Mouse (Mus musculus): ENCODE data around the gene Gm43738. TPM values are rescaled to one million over a fixed set of nuclear protein-coding genes. Genes with fewer than 3 reads are reported as not detected.
A peak's percentile ranks its signal among the peaks of the same experiment; 100 is the strongest.

Gm43738 gene
- polyA plus RNA-seq, 1 experiment, result 0.08 TPM

DNA sequence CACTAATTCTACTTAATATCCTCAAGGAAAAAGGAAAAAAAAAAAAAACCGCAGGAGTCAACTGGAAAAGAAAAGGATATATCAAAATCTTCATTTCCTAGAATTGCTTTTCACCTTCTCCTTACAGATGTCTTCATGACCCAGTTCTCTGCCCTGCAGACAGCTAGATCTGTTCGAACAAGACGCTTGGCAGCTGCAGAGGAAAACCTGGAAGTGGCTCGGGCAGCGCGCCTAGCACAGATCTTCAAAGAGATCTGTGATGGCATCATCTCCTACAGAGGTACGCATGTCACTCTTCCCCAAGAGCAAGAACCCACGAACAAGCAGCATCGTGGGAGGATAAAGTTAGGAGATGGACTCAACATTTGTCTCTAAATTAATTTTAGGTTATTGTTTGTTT is 42.5 kb downstream of the Gm43738 start:
- peak in 1 of 2 experiments; percentile 39 for DNase-seq (ENCODE audit: extremely low spot score in 1 of 2, low spot score in 1 of 2)

DNA sequence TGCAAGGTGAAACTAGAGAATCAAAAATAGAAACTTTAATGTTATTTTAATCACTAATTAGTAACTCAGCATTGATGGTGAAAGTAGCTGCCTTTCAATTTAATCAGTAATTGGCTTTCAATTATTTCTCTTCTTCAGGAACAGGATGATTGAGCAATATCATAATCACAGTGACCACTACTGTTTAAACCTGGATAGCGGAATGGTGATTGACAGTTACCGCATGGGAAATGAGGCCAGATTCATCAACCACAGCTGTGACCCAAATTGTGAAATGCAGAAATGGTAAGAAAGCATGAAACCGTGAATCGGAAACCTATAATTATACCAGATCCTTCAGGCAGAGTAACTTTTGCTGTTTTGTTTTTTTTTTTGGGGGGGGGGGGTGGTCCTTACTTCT is 57.5 kb downstream of the Gm43738 start:
- no peak for DNase-seq (ENCODE audit: extremely low spot score in 1 of 2, low spot score in 1 of 2)

Other genes with a start within 250 kb of the Gm43738 start
- gene Msto1, start 187.1 kb downstream of the Gm43738 start, polyA plus RNA-seq (2012; rRNA removed), result 34.7 and 36.8 TPM in 2 replicates
- 31.4 and 33.0 TPM in 2 replicates for gene Ash1l, start 150.5 kb downstream of the Gm43738 start, polyA plus RNA-seq (2012; rRNA removed)
- gene Dap3, start 149.9 kb downstream of the Gm43738 start, polyA plus RNA-seq (2012; rRNA removed), result 114 and 120 TPM in 2 replicates
- gene Rusc1, start 7.8 kb downstream of the Gm43738 start, polyA plus RNA-seq (2012; rRNA removed), result 153 and 157 TPM in 2 replicates
- gene Fdps, start 860 bp upstream of the Gm43738 start, polyA plus RNA-seq (2012; rRNA removed), result 97.5 and 98.5 TPM in 2 replicates
- not detected in 2 replicates for gene Pklr, start 35.0 kb upstream of the Gm43738 start, polyA plus RNA-seq (2012; rRNA removed)
- gene Hcn3, start 59.1 kb upstream of the Gm43738 start, polyA plus RNA-seq (2012; rRNA removed), result 33.3 and 36.8 TPM in 2 replicates
- 71.1 and 76.2 TPM in 2 replicates for gene Clk2, start 63.7 kb upstream of the Gm43738 start, polyA plus RNA-seq (2012; rRNA removed)
- 95.7 and 97.7 TPM in 2 replicates for gene Scamp3, start 76.4 kb upstream of the Gm43738 start, polyA plus RNA-seq (2012; rRNA removed)
- 77.0 and 78.8 TPM in 2 replicates for gene Fam189b, start 82.0 kb upstream of the Gm43738 start, polyA plus RNA-seq (2012; rRNA removed)
- gene Gba, start 101.8 kb upstream of the Gm43738 start, polyA plus RNA-seq (2012; rRNA removed), result 65.4 and 68.7 TPM in 2 replicates
- gene Thbs3, start 114.1 kb upstream of the Gm43738 start, polyA plus RNA-seq (2012; rRNA removed), result 51.0 and 57.4 TPM in 2 replicates
- 136 and 142 TPM in 2 replicates for gene Mtx1, start 126.0 kb upstream of the Gm43738 start, polyA plus RNA-seq (2012; rRNA removed)
- 1.1 and 2.1 TPM in 2 replicates for gene Muc1, start 128.0 kb upstream of the Gm43738 start, polyA plus RNA-seq (2012; rRNA removed)
- 53.0 and 66.4 TPM in 2 replicates for gene Krtcap2, start 144.9 kb upstream of the Gm43738 start, polyA plus RNA-seq (2012; rRNA removed)
- 96.7 and 99.7 TPM in 2 replicates for gene Trim46, start 145.2 kb upstream of the Gm43738 start, polyA plus RNA-seq (2012; rRNA removed)
- gene Dpm3, start 158.3 kb upstream of the Gm43738 start, polyA plus RNA-seq (2012; rRNA removed), result 131 and 188 TPM in 2 replicates
- 90.0 and 93.9 TPM in 2 replicates for gene Slc50a1, start 169.5 kb upstream of the Gm43738 start, polyA plus RNA-seq (2012; rRNA removed)
- gene Efna1, start 180.0 kb upstream of the Gm43738 start, polyA plus RNA-seq (2012; rRNA removed), result 7.3 and 7.9 TPM in 2 replicates
- gene Efna3, start 221.9 kb upstream of the Gm43738 start, polyA plus RNA-seq (2012; rRNA removed), result 68.0 and 78.5 TPM in 2 replicates
- 0.76 and 1.2 TPM in 2 replicates for gene Efna4, start 236.9 kb upstream of the Gm43738 start, polyA plus RNA-seq (2012; rRNA removed)
- 148 and 157 TPM in 2 replicates for gene Adam15, start 248.9 kb upstream of the Gm43738 start, polyA plus RNA-seq (2012; rRNA removed)

All from frontal cortex, adult 2 months (tissue).